Comparison of ENCODE assay signal across 17 mouse cellular contexts in genomic region chr2:69400866-69401604, GRCm38 (mm10). TPM values are rescaled to one million over a fixed set of nuclear protein-coding genes. Genes with fewer than 3 reads are reported as not detected.
DNase-seq lines count a peak whose midpoint lies in the region; ATAC-seq and TF ChIP-seq lines count a peak whose summit lies in the region.
"Had no signal": no experiment of that assay in that cellular context is flagged by ENCODE, and none has a peak within 500 bp of the region (broad histone marks: within the 10 kb centered on the region; RNA-seq: fewer than 3 reads in every experiment).

No protein-coding gene starts in this region.

- no peak overlapping the region for H3K9ac ChIP-seq in midbrain, embryonic 11.5 days (ENCODE audit: low read length)
- H3K9ac ChIP-seq in midbrain, embryonic 13.5 days (replicated peaks): no peak overlapping the region
- H3K9ac ChIP-seq: embryonic facial prominence, embryonic 12.5 days; intestine, embryonic 15.5 days had no signal

- H3K4me3 ChIP-seq in midbrain, embryonic 11.5 days (ENCODE audit: low read depth, low read length): no peak overlapping the region
- H3K4me3 ChIP-seq in midbrain, embryonic 13.5 days (replicated peaks): no peak overlapping the region
- H3K4me3 ChIP-seq: embryonic facial prominence, embryonic 12.5 days; hindbrain, embryonic 10.5 days; intestine, embryonic 15.5 days had no signal

- no peaks in the 10 kb centered on the region for H3K4me1 ChIP-seq in midbrain, embryonic 11.5 days (ENCODE audit: control insufficient read depth, insufficient read depth, low read length)
- no peaks in the 10 kb centered on the region for H3K4me1 ChIP-seq in midbrain, embryonic 13.5 days (replicated peaks)
- H3K4me1 ChIP-seq: embryonic facial prominence, embryonic 12.5 days; hindbrain, embryonic 10.5 days; intestine, embryonic 15.5 days had no signal

- no peaks in the 10 kb centered on the region for H3K9me3 ChIP-seq in midbrain, embryonic 11.5 days (ENCODE audit: control insufficient read depth, low read length)
- no peaks in the 10 kb centered on the region for H3K9me3 ChIP-seq in midbrain, embryonic 13.5 days
- H3K9me3 ChIP-seq: embryonic facial prominence, embryonic 12.5 days; hindbrain, embryonic 10.5 days; intestine, embryonic 15.5 days had no signal

- CTCF ChIA-PET in Patski (lab: Charles Lee): interaction anchor here (0.7 to 3.0 kb wide), 5 partner anchors 16 to 125 kb away, joined by 3 to 16 read pairs (median 5); no protein-coding TSS in a partner anchor

- 90% methylated on average over 7 of the region's 7 CpGs for WGBS in midbrain, embryonic 11.5 days
- WGBS in midbrain, embryonic 13.5 days: 86% methylated on average over 7 of the region's 7 CpGs

- in situ Hi-C loops in Patski (cut with MboI; ENCODE audit: low pct_unique_long_range_greater_than_20kb): no loop called here

- H3K27ac ChIP-seq in midbrain, embryonic 11.5 days (ENCODE audit: low read depth, low read length): no peak overlapping the region
- no peak overlapping the region for H3K27ac ChIP-seq in midbrain, embryonic 13.5 days
- H3K27ac ChIP-seq: embryonic facial prominence, embryonic 12.5 days; hindbrain, embryonic 10.5 days; intestine, embryonic 15.5 days had no signal

- H3K27me3 ChIP-seq in midbrain, embryonic 11.5 days (ENCODE audit: control insufficient read depth, insufficient read depth, low read length): no peaks in the 10 kb centered on the region
- 0 out of 2 replicates have a peak, but pooled peaks cover 2% of the 10 kb centered on the region for H3K27me3 ChIP-seq in midbrain, embryonic 13.5 days
- H3K27me3 ChIP-seq in Patski: no peaks in the 10 kb centered on the region
- H3K27me3 ChIP-seq: CH12.LX; embryonic facial prominence, embryonic 12.5 days; intestine, embryonic 15.5 days had no signal

- DNase-seq in frontal cortex, adult 2 months (ENCODE audit: extremely low spot score in 1 of 2, low spot score in 1 of 2): peak; percentile 1 to 52
- no peak for DNase-seq in frontal cortex, postnatal 14 days (ENCODE audit: low spot score in 2 of 2)
- DNase-seq in midbrain, embryonic 11.5 days (ENCODE audit: low spot score, missing footprints): peak; percentile 64
- DNase-seq in Patski (ENCODE audit: low read depth, low spot score): peak; percentile 96
- no peak for DNase-seq in gastrocnemius, postnatal 14 days
- DNase-seq: lung, postnatal 4 days had no signal

- H3K4me2 ChIP-seq in midbrain, embryonic 11.5 days: no peak overlapping the region
- H3K4me2 ChIP-seq in midbrain, embryonic 13.5 days (replicated peaks): no peak overlapping the region
- H3K4me2 ChIP-seq: embryonic facial prominence, embryonic 12.5 days; intestine, embryonic 15.5 days; liver, embryonic 11.5 days had no signal

- TF ChIP-seq CTCF in Patski (IDR thresholded peaks at IDR 0.05): peak; percentile 23

- POLR2A ChIA-PET in Patski (lab: Charles Lee): interaction anchor here (0.8 to 1.1 kb wide), 2 partner anchors 18 to 30 kb away, joined by 3 read pairs; no protein-coding TSS in a partner anchor

- H3K36me3 ChIP-seq in midbrain, embryonic 11.5 days (ENCODE audit: control insufficient read depth, insufficient read depth, low read length): no peaks in the 10 kb centered on the region
- H3K36me3 ChIP-seq in midbrain, embryonic 13.5 days: no peaks in the 10 kb centered on the region
- H3K36me3 ChIP-seq: embryonic facial prominence, embryonic 12.5 days; hindbrain, embryonic 10.5 days; intestine, embryonic 15.5 days had no signal

- intact Hi-C loops in gastrocnemius, postnatal 14 days (cut with DNase I; ENCODE audit: low total_unique reads): no loop called here

- ATAC-seq in midbrain, embryonic 11.5 days (ENCODE audit: low FRiP score): no peak
- ATAC-seq in midbrain, embryonic 13.5 days: no peak
- peak; percentile 89 for ATAC-seq in Patski
- ATAC-seq in megakaryocyte progenitor cell, adult 5-6 weeks (replicated peaks; ENCODE audit: poor library complexity): peak; percentile 54
- ATAC-seq: forebrain, embryonic 16.5 days; intestine, embryonic 15.5 days had no signal

RNA-seq across cellular contexts. Expression of gene Dhrs9, which starts 20.8 kb away (rescaled TPM):
- polyA plus RNA-seq in frontal cortex, adult 2 months (2012; rRNA removed): 0.18 and 0.19 TPM in 2 replicates
- not detected in 2 replicates for polyA plus RNA-seq in midbrain, embryonic 11.5 days (2014; fragmentation: Nextera tagmentation; extraction: Ambion mirVana)
- polyA plus RNA-seq in midbrain, embryonic 13.5 days (2015; fragmentation: Nextera tagmentation; extraction: Ambion mirVana): not detected in 2 replicates
- 0.55 TPM for polyA plus RNA-seq in Patski (2021)
- 0.69 and 1.3 TPM in 2 replicates for total RNA-seq in megakaryocyte progenitor cell, adult 5-6 weeks (2015)
- total RNA-seq in megakaryocyte progenitor cell, adult 5-6 weeks (2017): 0.58 and 1.2 TPM in 2 replicates
- total RNA-seq in gastrocnemius, postnatal 14 days (2021): not detected
- total RNA-seq: CH12.LX; layer of hippocampus, postnatal 14 days; monocyte, adult 5-6 weeks had no signal
- polyA plus RNA-seq: embryonic facial prominence, embryonic 12.5 days; forebrain, embryonic 16.5 days; hindbrain, embryonic 10.5 days had no signal

RNA-seq across cellular contexts. Expression of gene Abcb11, which starts 58.6 kb away (rescaled TPM):
- 0.12 TPM in 1 of 2 replicates, not detected in the other for polyA plus RNA-seq in frontal cortex, adult 2 months (2012; rRNA removed)
- polyA plus RNA-seq in midbrain, embryonic 11.5 days (2014; fragmentation: Nextera tagmentation; extraction: Ambion mirVana): 0.03 TPM in 1 of 2 replicates, not detected in the other
- polyA plus RNA-seq in midbrain, embryonic 13.5 days (2015; fragmentation: Nextera tagmentation; extraction: Ambion mirVana): not detected in 2 replicates
- polyA plus RNA-seq in Patski (2021): 0.03 TPM
- not detected in 2 replicates for total RNA-seq in megakaryocyte progenitor cell, adult 5-6 weeks (2015)
- not detected in 2 replicates for total RNA-seq in megakaryocyte progenitor cell, adult 5-6 weeks (2017)
- total RNA-seq in gastrocnemius, postnatal 14 days (2021): not detected
- total RNA-seq: monocyte, adult 5-6 weeks had no signal
- polyA plus RNA-seq: embryonic facial prominence, embryonic 12.5 days; small intestine, adult 2 months had no signal

Comparison
In these comparisons a context has a peak if more than half of its experiments do, and no peak if none do; other contexts are left out.
1. DNase-seq: peak in frontal cortex, adult 2 months (2 of 2), midbrain, embryonic 11.5 days (single experiment) and Patski (single experiment); none in frontal cortex, postnatal 14 days (0 of 2) and gastrocnemius, postnatal 14 days (single experiment).
2. ATAC-seq: peak in Patski (single experiment) and megakaryocyte progenitor cell, adult 5-6 weeks (single experiment); none in midbrain, embryonic 11.5 days (single experiment) and midbrain, embryonic 13.5 days (single experiment).